Mouse (Mus musculus): ENCODE data around the gene Cdk5.
A peak's percentile ranks its signal among the peaks of the same experiment; 100 is the strongest.

The Cdk5 gene

DNA sequence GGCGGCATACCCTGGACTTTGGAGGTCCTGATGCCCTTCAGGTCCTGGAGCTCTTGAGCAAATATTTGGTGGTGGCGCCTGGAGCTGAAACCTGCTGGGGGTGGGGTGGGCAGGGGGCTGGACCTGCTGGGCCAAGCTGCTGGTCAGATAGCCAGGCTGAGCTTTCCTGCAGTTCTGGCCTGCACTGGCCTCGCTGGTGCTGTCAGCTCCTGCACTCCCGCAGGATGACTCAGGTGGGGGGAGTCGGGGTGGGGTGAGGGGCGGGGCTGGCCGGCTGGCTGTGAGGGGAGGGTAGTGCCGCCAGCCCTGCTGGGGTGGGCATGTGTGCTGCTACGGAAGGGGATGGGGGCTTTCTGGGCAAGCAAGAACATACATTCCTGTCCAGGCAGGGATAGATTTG is 5.3 kb upstream of the Cdk5 start:
- no peak for DNase-seq (ENCODE audit: low spot score in 2 of 2)

DNA sequence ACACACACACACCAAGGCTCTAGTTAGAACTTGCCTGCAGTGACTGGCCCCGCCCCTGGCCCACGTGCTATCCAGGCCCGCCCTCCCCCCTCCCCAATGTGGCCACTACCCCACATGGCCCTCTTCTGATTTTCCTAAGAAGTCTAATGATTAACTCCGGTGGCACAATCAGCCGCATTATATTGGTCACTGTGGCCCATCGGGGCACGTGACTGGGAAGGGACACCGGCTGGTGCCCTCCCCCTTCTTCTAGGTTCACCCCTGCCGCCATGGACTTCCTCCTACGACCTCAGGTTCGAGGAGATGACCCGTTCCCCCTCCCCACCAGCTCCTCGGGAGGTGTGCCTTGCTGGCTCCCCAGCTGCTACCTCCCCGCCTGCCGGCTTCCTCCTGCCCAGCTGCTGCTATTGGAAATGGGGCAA is 4.7 kb upstream of the Cdk5 start:
- no peak for DNase-seq (ENCODE audit: low spot score in 2 of 2)

DNA sequence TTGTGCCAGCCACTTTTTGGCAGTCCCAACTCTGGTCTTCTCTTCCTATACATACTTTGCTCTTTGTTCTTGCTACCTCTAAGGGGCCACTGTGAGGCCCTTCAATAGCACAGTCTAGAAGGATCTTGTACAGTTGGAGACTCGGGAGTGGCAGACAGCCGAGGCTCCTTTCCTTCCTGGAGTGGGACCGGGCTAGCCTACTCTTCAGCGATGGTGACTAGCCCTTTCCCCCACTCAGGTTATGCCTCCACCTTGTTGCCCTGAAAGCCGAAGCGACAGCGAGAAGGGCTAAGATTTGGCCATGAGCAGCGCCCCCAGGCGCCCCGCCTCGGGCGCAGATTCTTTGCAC is 3.9 kb upstream of the Cdk5 start:
- no peak for DNase-seq (ENCODE audit: low spot score in 2 of 2)

GRCm38 (mm10) chr5:24426556-24427284 is 3.4 kb upstream of the Cdk5 start:
- no peak for DNase-seq (ENCODE audit: low spot score in 2 of 2)

DNA sequence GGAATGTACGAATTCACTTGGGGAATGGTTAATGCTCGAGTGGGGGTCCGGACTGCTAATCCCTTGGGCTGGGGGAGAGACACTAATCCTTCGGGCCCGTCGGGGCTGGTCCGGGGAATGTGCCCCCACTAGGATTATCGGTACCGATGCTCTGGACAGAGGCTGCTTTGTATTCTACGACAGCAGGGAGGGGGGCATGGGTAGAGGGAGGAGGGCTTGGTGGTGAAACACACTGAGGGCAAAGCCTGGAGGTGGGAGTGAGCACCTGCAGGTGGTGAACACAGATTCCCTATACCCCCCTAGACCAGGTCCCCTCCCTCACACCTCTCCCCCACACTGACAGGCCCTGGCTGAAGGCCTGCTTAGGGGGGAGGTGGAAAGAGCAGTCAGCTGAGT is 2.7 kb upstream of the Cdk5 start:
- no peak for DNase-seq (ENCODE audit: low spot score in 2 of 2)

DNA sequence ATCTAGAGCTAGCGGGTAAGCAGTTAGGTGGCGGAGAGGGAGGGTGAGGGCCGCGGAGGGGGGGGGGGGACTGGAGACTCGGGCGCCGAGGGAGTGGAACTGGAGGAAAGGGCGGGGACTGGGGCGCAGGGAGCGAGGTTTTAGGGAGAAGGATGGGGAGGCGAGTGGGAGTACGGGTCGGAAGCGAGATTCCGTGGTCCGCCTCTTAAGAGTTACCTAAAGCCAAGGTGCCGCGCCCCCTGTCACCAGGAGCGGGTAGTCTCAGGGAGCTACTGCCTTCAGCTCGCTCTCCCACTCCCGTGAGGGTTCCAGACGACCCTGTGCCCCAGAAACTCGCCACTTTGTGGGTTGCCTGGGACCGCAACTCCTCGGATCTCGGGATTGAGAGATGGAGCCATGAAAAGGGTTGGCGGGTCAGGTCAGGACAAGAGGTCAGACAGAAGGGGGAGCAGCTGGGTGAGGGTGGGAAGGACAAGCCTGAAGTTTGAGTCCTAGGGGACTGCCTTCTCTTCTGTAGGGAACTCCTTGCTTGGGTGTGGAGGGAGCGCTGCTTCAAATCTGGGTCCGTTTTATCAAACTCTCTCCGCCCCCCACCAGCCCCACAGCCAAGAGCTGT is 2.2 kb upstream of the Cdk5 start:
- peak in 1 of 2 experiments; percentile 67 for DNase-seq (ENCODE audit: low spot score in 2 of 2)

GRCm38 (mm10) chr5:24424861-24425411 is 1.6 kb upstream of the Cdk5 start:
- peak; percentile 42 to 71 for DNase-seq (ENCODE audit: low spot score in 2 of 2)

DNA sequence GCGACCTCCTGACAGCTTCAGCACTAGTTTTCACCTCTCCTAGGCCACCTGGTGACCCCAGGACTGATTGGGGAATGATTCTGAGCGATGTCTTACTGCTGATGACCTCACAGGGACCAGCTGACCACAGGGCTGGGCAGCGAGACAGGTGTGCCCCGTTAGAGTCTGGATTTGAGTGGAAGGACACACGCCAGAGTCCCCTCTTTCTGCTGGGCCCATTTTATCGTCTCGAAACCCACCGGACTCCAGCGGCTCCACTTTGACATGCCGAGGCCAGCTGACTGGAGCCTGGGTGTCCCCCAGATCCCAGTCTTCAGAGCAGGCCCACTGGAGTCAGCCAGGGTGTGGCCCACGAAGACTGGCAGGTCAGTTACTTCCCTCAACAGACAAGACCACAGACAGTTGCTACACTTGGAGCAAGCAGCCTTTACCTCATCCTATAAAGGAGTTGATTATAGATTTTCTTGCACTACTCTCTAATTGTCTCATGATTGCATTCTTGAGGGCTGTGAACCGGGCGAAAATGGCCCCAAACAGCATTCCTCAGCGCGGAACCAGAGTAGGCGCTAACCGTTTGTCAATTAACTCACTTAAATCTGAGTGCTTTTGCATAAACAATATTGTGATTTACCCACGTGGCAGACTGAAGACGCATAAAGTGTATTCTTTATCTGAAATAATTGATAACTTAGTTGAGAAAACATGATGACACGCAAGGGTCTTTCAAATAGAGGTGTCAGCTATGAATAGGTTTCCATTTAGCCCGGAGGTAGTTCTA is 863 bp upstream of the Cdk5 start:
- DNase-seq (ENCODE audit: low spot score in 2 of 2): peak in 1 of 2 experiments; percentile 39

DNA sequence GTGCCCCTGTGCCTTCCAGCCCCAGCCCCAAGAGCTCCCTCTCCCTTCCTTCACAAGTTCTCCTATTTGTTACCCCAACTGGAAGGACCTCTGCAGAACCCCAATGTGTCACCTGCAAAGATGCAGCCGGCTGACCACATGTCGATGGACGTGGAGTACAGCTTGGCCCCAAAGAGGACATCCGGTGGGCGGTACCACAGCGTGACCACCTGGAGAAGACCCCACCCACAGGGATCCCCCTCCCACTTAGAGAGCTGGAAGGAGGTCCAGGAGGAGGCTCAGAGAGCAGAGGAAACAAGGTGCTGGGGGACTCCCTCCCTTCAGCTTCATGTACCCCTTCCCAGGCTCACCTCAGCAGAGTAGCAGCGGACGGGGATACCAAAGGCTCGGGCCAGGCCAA is 2.9 kb downstream of the Cdk5 start:
- no peak for DNase-seq (ENCODE audit: low spot score in 2 of 2)

DNA sequence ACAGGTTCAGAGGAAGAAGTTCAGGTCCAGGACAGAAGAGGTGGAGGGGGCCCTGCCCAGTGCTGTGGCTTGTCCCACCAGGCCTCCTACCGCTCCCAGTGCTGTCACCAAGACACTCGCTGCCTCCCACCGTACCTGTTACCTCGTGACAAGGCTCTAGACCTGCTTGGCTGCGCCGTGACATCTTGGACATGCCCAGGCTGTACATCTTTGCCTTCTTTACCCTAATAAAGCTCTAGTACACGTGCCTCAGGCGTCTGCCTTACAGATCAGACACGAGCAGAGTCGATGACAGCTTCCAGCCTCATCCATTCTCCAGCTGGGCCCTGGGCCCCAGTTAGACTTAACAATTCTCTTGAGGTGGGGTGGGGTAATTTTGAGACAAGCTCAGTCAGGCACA is 5.7 kb downstream of the Cdk5 start:
- DNase-seq (ENCODE audit: low spot score in 2 of 2): no peak

GRCm38 (mm10) chr5:24416222-24416736 is 7.1 kb downstream of the Cdk5 start:
- DNase-seq (ENCODE audit: low spot score in 2 of 2): no peak

DNA sequence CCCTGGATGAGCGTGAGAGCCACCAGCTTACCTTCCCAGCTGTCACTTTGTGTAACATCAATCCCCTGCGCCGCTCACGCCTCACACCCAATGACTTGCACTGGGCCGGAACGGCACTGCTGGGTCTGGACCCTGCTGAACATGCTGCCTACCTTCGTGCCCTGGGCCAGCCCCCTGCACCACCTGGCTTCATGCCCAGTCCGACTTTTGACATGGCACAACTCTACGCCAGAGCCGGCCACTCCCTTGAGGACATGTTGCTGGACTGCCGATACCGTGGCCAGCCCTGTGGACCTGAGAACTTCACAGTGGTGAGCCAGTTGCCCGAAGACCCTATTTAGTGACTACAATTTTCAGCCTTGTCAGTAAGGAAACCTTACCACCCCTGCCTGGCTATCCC is 9.4 kb downstream of the Cdk5 start:
- no peak for DNase-seq (ENCODE audit: low spot score in 2 of 2)

- no peak for DNase-seq (ENCODE audit: low spot score in 2 of 2)
Measured at GRCm38 (mm10) chr5:24413042-24413693, 10.2 kb downstream of the Cdk5 start, which contains the start of gene Asic3. Gene Asic3, plus strand, starts transcription at chr5:24413392.

DNA sequence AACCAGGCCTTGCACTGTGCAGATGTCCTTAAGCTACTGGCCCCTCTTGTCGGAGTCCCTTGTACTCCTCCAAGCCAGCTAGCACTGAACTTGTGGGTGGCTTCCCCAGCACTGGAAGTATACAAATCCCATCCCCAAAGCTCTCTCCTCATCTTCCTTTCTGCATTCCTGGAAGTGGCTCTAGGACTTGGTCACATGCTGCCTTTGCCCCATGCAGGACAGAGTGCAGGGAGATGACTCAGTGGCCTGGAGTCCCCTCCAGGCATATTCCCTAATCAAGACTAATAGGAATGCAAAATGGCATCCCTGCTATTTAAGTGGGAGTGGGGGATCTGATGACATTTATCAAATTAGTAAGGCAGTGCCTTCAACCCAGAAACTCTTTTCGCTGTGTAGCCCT is 11.3 kb downstream of the Cdk5 start:
- no peak for DNase-seq (ENCODE audit: low spot score in 2 of 2)

DNA sequence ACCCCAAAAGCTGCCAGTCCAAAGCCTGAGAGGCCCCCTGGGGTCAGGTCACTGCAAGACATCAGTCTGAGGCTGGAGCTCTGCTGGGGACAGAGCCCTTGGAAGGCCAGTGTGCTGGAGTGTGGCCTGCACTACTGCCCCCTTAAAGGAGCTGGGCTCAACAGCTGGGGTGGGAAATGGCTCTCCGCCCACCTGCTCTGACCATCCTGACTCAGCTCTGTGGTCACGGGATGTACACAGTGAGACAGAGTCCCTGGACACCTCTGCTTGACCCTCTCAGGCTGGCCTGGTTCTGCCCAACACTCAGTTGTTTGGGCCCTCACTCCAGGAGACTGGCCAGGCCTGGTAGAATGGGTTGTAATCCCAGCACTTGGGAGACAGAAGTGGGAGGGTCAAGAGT is 13.9 kb downstream of the Cdk5 start:
- no peak for DNase-seq (ENCODE audit: low spot score in 2 of 2)

DNA sequence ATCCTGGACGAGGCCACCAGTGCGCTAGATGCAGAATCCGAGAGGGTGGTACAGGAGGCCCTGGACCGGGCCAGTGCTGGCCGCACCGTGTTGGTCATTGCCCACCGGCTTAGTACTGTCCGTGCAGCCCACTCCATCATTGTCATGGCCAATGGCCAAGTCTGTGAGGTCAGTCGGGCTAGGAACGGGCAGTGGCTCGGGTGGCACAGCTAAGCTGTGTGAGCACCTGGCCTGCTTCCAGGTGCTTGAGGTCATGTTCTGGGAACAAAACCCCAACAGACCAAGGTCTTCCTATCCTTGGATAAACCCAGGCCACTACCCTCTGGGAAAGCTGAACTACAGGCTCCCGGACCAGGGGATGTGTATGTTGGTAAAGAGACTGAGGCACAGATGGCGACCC is 14.7 kb downstream of the Cdk5 start:
- DNase-seq (ENCODE audit: low spot score in 2 of 2): no peak

DNA sequence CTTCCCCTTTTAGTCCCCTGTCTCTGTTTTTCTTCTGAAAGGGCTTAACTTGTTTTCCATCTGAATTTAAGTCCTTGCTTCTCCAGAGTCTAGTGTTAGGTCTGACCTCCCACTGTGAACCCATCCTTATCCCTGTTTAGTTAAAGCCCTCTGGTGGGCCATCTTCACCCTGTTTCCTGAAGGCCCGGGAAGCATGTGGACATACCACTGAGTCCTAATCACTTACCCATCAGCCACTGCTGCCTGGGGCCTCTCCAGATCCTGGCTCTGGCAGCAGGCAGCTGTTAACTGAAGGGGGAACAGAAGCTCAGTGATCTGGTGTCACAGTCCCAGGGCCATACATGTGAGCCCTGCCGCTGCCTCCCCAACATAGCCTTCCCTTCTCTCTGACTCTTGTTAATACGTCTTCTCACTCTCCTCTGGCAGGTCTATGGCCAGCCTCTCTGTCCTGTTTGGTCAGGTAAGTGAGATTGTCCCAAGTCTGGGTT is 17.9 kb downstream of the Cdk5 start:
- no peak for DNase-seq (ENCODE audit: low spot score in 2 of 2)

DNA sequence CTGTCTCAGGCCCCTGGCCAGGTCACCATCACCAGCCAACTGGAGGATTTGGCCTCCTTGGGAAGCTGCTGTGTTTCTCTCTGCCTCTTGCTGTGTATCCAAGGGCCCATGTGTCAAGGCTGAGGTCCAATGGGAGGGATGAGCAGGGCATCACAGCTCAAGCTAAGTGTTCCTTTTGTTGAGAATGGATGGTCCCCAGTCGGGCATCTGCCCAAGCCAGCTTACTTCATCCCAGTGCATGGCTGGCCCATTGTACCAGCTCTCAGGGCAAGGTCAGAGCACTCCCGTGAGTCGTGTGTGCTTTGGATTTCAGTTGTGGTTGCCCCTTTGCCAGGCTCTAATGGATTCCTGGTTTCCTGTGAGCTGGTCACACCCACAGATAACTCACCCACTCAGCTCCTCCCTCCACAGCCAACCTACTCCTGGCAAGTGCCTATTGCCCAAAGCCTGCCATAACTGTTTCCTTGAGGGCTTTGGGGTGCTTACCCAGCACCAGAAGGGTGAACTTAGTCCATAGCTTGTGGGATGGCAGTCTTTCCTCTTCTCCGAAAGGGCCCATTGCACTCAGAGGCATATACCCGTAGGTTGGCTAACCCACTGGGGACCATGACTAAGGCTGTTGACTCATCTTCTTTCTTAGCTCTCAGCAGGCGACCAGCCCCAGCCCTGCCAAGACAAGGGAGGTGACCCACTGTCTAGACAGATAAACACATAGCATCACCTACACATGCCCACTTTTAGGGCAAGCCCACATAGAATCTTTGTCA is 18.6 kb downstream of the Cdk5 start:
- no peak for DNase-seq (ENCODE audit: low spot score in 2 of 2)

GRCm38 (mm10) chr5:24401969-24402368 is 21.4 kb downstream of the Cdk5 start:
- DNase-seq (ENCODE audit: low spot score in 2 of 2): no peak

GRCm38 (mm10) chr5:24400911-24401605 is 22.3 kb downstream of the Cdk5 start:
- no peak for DNase-seq (ENCODE audit: low spot score in 2 of 2)

Measured in urinary bladder, adult 18-20 months (tissue).